Mouse (Mus musculus): Measurements from ENCODE around the gene Kcnt2.

The Kcnt2 gene

DNA sequence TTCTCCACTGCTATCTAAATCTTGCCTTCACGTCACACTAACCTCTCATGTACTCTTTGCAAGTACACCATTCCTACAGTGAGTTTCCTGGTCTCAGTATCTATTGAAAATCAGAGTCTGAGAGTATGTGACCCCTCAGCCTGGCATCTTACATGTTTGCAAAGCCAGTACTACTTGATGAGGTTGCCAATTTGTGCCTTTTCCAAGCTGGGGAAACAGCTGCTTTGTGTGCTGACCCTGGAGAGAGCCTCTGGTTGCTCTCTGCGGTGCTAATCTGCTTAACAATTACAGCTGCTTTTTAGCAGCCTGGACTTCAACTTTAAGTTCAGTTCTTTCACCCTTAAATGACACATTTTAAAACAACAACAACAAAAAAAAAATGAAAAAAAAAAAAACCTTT lies 133.6 kb downstream of the Kcnt2 start:
- no peak for DNase-seq

DNA sequence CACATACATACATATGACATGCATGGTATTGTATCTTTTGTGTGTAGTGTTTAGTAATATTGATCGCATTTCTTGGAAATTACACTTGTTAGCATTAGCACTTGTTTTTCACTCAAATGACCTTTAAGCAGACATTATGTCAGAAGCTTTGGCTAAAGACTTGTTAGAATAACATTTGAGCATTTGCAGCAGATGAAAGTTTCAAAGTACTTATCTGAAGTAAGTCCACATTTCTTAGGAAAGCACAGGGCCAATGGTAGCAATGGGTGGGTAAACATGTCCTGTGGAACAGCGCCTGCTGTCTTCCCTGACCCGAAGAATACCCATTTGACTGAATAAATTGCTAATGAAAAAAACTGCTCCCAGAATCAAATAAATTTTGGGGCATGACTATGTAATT lies 135.1 kb downstream of the Kcnt2 start:
- no peak for DNase-seq

- no peak for DNase-seq
Observed at GRCm38 (mm10) chr1:140390301-140390700, 144.3 kb downstream of the Kcnt2 start.

- no peak for DNase-seq
Observed at GRCm38 (mm10) chr1:140397756-140398155, 151.8 kb downstream of the Kcnt2 start.

- DNase-seq: no peak
Observed at GRCm38 (mm10) chr1:140406631-140407288, 160.8 kb downstream of the Kcnt2 start.

DNA sequence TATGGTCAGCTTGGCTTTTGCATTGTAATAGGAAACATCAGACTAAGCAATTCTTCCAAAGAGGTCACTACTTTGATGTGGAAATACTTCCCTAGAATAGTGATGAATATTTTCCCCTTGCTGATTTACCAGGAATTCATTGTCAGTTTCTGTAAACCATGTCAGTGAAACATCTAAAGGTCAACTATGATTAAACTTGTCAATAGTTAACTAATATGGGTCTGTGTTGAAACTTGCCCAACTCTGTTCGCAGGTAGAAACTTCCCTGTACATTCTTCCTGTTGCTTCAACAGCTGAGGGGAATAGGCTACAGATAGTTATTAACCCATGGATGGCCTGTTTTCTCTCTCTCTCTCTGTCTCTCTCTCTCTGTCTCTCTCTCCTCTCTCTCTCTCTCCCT lies 169.8 kb downstream of the Kcnt2 start:
- DNase-seq: no peak

DNA sequence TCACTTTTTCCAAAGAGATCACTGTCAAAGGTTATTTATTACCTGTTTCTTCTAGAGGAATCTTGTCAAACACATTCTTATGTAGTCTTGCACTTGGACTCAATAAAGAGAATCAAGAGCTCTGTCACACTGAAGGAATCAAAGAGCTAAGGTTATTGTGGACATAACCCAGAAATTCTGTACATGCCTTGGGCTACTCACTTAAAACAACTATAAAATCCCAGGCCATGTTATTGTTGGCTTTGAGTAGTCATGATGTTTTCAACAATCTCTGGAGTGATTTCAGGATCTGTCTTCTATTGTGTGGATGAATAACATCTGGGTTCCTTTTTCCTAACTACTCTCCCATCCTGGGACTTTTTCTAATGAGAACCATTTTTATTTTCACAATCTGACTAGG lies 177.0 kb downstream of the Kcnt2 start:
- DNase-seq: no peak

DNA sequence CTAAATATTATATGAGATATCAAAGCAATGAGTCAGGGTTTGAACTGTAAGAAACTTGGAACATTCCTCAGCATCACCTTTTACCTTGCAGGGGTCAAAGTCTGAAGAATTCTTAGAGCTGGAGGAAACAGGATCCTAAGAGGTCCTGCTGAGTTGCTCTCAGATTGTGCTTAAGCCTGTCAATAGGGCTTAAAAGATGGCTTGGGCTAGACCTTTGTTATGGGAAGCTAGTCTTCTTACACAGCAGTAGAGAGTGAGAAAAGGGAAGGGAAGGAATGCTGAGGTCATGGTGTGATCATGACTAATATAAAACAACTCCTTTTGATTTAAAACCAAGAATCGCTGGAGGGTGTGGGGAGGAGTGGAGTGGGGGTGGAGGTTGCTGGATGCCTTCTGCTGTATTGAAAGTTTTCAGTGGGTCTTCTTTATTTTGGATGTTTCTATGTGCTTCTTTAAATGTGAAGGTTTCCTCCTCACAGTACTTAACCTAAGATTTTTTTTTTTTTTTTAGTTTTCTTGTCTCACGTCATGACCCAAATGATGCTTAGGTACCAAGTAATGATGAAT lies 183.4 kb downstream of the Kcnt2 start:
- no peak for DNase-seq

DNA sequence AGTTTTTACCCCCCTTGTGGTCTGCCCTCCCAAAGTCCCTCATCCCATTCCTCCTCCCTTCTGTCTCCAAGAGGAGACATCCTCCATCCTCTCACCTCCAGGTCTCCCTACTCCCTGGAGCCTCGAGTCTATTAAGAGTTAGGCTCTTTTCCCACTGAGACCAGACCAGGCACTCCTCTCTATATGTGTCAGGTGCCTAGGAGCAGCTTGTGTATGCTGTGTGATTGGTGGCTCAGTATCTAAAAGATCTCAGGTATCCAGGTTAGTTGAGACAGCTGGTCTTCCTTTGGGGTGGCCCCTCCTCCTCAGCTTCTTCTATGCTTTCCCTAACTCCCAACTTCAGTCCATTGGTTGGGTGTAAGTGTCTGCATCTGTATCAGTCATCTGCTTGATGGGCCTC lies 186.1 kb downstream of the Kcnt2 start:
- no peak for DNase-seq

DNA sequence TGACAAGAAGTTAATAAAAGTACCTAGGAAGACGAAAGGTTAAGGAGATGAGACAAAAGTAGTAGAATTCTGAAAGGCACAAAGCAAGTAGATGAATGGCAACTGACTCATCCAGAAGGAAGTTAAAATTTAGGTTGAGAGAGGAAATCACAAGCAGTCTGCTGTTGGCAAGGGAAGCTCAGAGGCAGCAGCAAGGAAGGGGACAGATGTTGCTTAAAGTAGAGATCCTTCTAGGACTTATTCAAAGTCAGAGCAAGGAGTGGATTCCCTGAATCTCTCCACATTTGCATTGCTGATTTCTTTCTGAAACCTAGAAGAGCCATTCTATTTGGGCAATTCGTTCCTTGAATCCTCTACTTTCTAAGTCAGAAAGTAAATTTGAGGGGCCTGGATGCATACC lies 188.8 kb downstream of the Kcnt2 start:
- no peak for DNase-seq

GRCm38 (mm10) chr1:140438176-140438575 lies 192.2 kb downstream of the Kcnt2 start:
- no peak for DNase-seq

GRCm38 (mm10) chr1:140443904-140444303 lies 197.9 kb downstream of the Kcnt2 start:
- DNase-seq: no peak

- DNase-seq: no peak
Observed at GRCm38 (mm10) chr1:140444394-140444793, 198.4 kb downstream of the Kcnt2 start.

- DNase-seq: no peak
Observed at GRCm38 (mm10) chr1:140451461-140451860, 205.5 kb downstream of the Kcnt2 start.

- DNase-seq: no peak
Observed at GRCm38 (mm10) chr1:140451924-140452323, 206.0 kb downstream of the Kcnt2 start.

DNA sequence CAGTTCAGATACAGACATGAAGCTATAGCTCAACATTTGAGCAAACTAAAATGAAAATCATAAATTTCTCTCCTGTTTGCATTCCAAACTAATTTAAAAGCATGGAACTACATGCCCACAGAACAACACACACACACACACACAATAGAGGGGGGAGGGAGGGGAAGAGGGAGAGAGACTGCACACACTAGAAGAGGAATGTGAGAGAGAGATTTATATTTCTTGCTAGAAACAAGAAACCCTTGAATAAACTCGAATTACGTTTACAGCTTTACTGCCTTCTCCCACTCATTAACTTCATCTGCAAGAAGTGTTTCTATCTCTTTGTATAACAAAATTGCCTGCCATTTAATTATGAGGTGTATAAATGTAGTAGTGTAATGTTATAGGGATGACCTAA lies 209.9 kb downstream of the Kcnt2 start:
- DNase-seq: no peak

- DNase-seq: no peak
Observed at GRCm38 (mm10) chr1:140456873-140457272, 210.9 kb downstream of the Kcnt2 start.

- DNase-seq: no peak
Observed at GRCm38 (mm10) chr1:140468315-140468714, 222.4 kb downstream of the Kcnt2 start.

DNA sequence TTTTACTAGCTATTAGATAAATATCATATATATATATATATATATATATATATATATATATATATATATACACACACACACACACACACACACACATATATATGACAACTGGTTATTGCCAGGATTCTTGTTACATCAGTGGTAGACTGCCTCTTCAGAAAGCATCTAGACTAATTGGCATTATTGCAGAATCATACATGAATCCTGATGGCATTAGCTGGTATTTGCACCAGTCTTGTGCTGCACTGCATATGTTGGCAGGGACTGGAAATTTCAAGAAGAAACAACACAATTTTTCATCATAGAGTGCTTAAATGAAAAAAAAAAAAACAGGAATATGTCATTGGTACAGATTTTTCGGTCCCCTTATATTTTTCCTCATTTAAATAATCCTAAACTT lies 223.6 kb downstream of the Kcnt2 start:
- DNase-seq: no peak

DNA sequence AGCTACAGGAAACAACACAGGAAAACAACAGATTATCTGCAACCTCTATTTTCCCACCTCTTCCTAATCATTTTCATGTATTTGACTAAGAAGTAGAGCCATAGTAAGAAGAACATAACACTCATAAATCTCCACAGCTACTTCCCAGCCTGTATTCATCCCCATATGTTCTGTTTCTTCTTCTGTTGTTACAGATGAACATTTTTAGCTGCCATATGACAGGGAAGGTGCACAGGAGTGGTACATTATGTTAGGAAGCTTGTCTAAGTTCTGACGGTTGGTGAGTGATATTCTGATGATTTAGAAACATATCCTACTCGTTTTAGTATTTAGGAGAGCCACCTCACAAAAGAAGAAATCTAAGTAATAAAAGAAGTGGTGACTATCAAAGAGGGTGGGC lies 231.0 kb downstream of the Kcnt2 start:
- no peak for DNase-seq

- no peak for DNase-seq
Observed at GRCm38 (mm10) chr1:140484016-140484415, 238.1 kb downstream of the Kcnt2 start.

DNA sequence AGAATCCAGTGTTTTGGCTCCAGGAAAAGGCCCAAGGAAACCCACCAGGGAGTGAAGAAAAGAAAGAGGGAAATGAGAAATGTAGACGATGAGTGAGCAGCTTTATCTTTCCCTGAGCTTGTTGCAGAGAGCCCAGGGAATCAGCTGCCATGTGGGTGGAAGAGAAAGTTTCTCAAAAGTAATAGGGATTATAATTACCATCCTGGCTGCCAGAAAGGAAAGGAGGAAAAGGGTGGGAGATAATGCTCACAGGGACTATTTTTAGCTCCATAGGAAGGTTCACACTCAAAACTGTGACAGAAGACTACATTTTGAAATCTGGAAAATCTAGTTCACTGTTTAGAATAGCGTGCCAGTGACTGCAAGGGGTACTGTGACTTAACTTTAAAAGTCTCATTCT lies 243.9 kb downstream of the Kcnt2 start:
- DNase-seq: no peak

DNA sequence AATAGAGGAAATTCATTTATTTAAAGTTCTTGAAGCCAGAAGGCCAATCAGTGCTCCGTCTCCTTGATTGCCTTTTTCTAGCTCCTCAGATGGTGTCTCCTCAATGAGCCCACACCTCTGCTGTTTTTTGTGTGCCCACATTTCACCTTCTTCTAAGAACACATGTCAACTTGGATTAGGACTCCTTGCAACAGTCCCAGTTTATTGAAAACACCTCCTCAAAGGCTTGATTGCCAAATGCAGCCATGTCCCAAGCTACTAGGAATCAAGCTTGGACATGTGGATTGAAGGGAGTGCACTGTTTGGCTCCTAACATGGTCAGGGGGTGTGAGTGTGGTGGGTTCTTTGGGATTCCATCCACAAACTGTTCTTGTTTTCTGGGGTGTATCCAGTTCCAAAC lies 245.4 kb downstream of the Kcnt2 start:
- DNase-seq: no peak

GRCm38 (mm10) chr1:140492237-140492636 lies 246.3 kb downstream of the Kcnt2 start:
- DNase-seq: no peak

GRCm38 (mm10) chr1:140513451-140513850 lies 267.5 kb downstream of the Kcnt2 start:
- DNase-seq: no peak

Data from cerebellum, postnatal 25 days (tissue).